Mouse (Mus musculus) yolk sac, embryonic 10.5 days (tissue): ENCODE results near the gene Prph.
A peak's percentile ranks its signal among the peaks of the same experiment; 100 is the strongest.

ENCODE experiments used
- DNase-seq: peaks from one replicate; pipeline ENCODE4 v3.0.0-alpha.2; 2017; ENCODE audit warnings: low spot score

The Prph gene

GRCm38 (mm10) chr15:99098493-99098861 lies 43.5 kb downstream of the Prph start:
- DNase-seq = no peak

DNA sequence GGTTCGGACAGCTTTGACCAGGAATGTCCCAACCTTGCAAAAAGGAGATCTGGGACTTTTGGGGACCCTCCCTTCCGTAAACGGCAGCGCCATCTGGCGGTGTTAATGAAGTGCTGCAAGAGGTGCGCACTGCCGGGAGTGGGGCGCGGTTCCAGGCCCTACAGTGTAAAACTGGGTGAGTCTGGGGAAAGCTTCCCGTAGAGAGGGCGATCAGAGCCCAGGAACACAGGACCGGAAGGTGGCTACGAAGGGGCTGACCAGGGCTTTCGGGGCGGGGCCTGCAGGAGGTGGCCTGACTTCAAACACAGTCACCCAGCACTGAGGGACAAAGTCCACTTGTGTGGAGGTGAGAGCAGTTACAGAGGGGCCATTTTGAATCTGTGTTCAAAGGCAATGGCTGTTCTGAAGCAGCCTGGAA lies 44.2 kb downstream of the Prph start:
- peak; percentile 92 for DNase-seq

- no peak for DNase-seq
These were observed 45.0 kb downstream of the Prph start for GRCm38 (mm10) chr15:99099984-99100383.

- DNase-seq = no peak
These were observed 50.3 kb downstream of the Prph start for GRCm38 (mm10) chr15:99105238-99105637.

DNA sequence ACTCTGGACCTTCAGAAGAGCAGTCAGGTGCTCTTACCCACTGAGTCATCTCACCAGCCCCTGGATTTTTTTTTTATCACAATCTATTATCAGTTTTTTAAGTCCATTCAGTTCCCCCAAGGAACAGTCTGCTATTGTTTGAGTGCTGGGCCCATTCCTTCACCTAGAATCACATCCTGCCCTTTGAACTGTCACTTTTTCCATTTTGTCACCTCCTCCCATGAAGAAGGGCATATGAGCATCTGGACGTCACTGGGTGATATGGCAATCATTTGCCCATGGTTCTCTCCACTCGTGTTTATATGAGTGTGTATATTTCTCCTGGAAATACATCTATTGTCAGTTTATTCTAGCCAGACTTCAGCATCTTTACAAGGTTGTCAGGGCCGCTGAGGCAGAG lies 52.9 kb downstream of the Prph start:
- no peak for DNase-seq
